Mouse (Mus musculus): ENCODE measurements around the gene Col9a3.

- TF ChIP-seq CTCF (IDR thresholded peaks at IDR 0.05; ENCODE audit: low read depth) (peak; percentile 96), EP300 (IDR thresholded peaks at IDR 0.05; ENCODE audit: low read depth) (no peak)
Observed at GRCm38 (mm10) chr2:180582481-180583153, 15.0 kb upstream of the Col9a3 start.
